Mouse (Mus musculus): ENCODE measurements around the gene Crebbp. TPM values are rescaled to one million over a fixed set of nuclear protein-coding genes. Genes with fewer than 3 reads are reported as not detected.
"Not testable (repeated sequence)": the region's sequence is repeated elsewhere in the genome, so short reads cannot be mapped to it uniquely, and the experiment has no call there.

Gene Crebbp
- polyA plus RNA-seq, 1 experiment from 2014 or later, result 35.3 TPM

DNA sequence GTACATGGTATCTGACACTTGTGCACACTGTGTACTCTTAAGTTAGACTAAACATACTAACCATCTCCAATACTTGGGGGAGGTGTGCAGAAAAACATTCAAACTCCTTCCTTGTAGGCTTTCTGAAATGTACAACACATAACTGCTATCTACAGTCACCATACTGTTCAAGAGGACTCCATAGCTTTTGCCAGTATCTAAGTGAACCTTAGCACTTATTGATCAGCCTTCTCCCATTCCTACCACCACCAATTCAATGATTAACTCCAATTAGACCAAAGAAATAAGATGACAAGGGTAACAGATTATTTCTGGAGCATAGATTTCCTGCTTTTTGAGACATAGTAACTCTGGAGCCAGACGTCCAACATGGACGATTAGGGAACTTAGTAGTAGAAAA, 113.4 kb downstream of the Crebbp start:
- WGBS, result 91% methylated on average over 2 of the region's 2 CpGs

GRCm38 (mm10) chr16:4097521-4097920, 116.3 kb downstream of the Crebbp start:
- Histone ChIP-seq H3K9ac (ENCODE audit: low read length) (no peak overlapping the region), H3K4me1 (ENCODE audit: control insufficient read depth, insufficient read depth, low read length) (no peaks in the 10 kb centered on the region), H3K36me3 (ENCODE audit: control insufficient read depth, insufficient read depth, low read length) (peaks cover 76% of the 10 kb centered on the region), H3K27ac (ENCODE audit: low read depth, low read length) (no peak overlapping the region), H3K4me3 (ENCODE audit: low read depth, low read length) (no peak overlapping the region), H3K9me3 (replicated peaks; ENCODE audit: control insufficient read depth, low read length) (no peaks in the 10 kb centered on the region), H3K4me2 (ENCODE audit: low read length) (no peak overlapping the region), H3K27me3 (replicated peaks; ENCODE audit: control insufficient read depth, insufficient read depth, low read length) (no peaks in the 10 kb centered on the region)
- no peak for DNase-seq (ENCODE audit: low spot score)
- 93% methylated on average over 1 of the region's 1 CpGs for WGBS
- ATAC-seq, result no peak

More for the DNA sequence above, 113.4 kb downstream of the Crebbp start:
- Histone ChIP-seq H3K36me3 (ENCODE audit: control insufficient read depth, insufficient read depth, low read length) (peaks cover 61% of the 10 kb centered on the region), H3K27ac (ENCODE audit: low read depth, low read length) (no peak overlapping the region), H3K9me3 (replicated peaks; ENCODE audit: control insufficient read depth, low read length) (no peaks in the 10 kb centered on the region), H3K4me3 (ENCODE audit: low read depth, low read length) (no peak overlapping the region), H3K27me3 (replicated peaks; ENCODE audit: control insufficient read depth, insufficient read depth, low read length) (no peaks in the 10 kb centered on the region), H3K4me1 (ENCODE audit: control insufficient read depth, insufficient read depth, low read length) (no peaks in the 10 kb centered on the region), H3K4me2 (ENCODE audit: low read length) (no peak overlapping the region), H3K9ac (ENCODE audit: low read length) (no peak overlapping the region)
- no peak for DNase-seq (ENCODE audit: low spot score)
- ATAC-seq, result no peak

GRCm38 (mm10) chr16:4096898-4097297, 116.9 kb downstream of the Crebbp start:
- Histone ChIP-seq H3K36me3 (ENCODE audit: control insufficient read depth, insufficient read depth, low read length) (peaks cover 82% of the 10 kb centered on the region), H3K4me2 (ENCODE audit: low read length) (no peak overlapping the region), H3K4me3 (ENCODE audit: low read depth, low read length) (no peak overlapping the region), H3K27me3 (replicated peaks; ENCODE audit: control insufficient read depth, insufficient read depth, low read length) (no peaks in the 10 kb centered on the region), H3K9me3 (replicated peaks; ENCODE audit: control insufficient read depth, low read length) (no peaks in the 10 kb centered on the region), H3K27ac (ENCODE audit: low read depth, low read length) (no peak overlapping the region), H3K4me1 (ENCODE audit: control insufficient read depth, insufficient read depth, low read length) (no peaks in the 10 kb centered on the region), H3K9ac (ENCODE audit: low read length) (no peak overlapping the region)
- DNase-seq (ENCODE audit: low spot score) (no peak), ATAC-seq (no peak)

GRCm38 (mm10) chr16:4096141-4096540, 117.7 kb downstream of the Crebbp start:
- DNase-seq (ENCODE audit: low spot score) (no peak), ATAC-seq (no peak)
- H3K36me3 ChIP-seq (ENCODE audit: control insufficient read depth, insufficient read depth, low read length), result peaks cover 86% of the 10 kb centered on the region
- WGBS, result 99% methylated on average over 3 of the region's 3 CpGs
- no peak overlapping the region for H3K27ac ChIP-seq (ENCODE audit: low read depth, low read length)
- H3K27me3 ChIP-seq (replicated peaks; ENCODE audit: control insufficient read depth, insufficient read depth, low read length), result no peaks in the 10 kb centered on the region
- no peaks in the 10 kb centered on the region for H3K4me1 ChIP-seq (ENCODE audit: control insufficient read depth, insufficient read depth, low read length)
- H3K4me2 ChIP-seq (ENCODE audit: low read length), result no peak overlapping the region
- no peaks in the 10 kb centered on the region for H3K9me3 ChIP-seq (replicated peaks; ENCODE audit: control insufficient read depth, low read length)
- no peak overlapping the region for H3K4me3 ChIP-seq (ENCODE audit: low read depth, low read length)
- no peak overlapping the region for H3K9ac ChIP-seq (ENCODE audit: low read length)

- Histone ChIP-seq H3K36me3 (ENCODE audit: control insufficient read depth, insufficient read depth, low read length) (peaks cover 94% of the 10 kb centered on the region), H3K4me3 (ENCODE audit: low read depth, low read length) (no peak overlapping the region), H3K4me1 (ENCODE audit: control insufficient read depth, insufficient read depth, low read length) (no peaks in the 10 kb centered on the region), H3K27ac (ENCODE audit: low read depth, low read length) (no peak overlapping the region), H3K27me3 (replicated peaks; ENCODE audit: control insufficient read depth, insufficient read depth, low read length) (no peaks in the 10 kb centered on the region), H3K9me3 (replicated peaks; ENCODE audit: control insufficient read depth, low read length) (no peaks in the 10 kb centered on the region), H3K9ac (ENCODE audit: low read length) (no peak overlapping the region), H3K4me2 (ENCODE audit: low read length) (no peak overlapping the region)
- DNase-seq (ENCODE audit: low spot score), result no peak
- no peak for ATAC-seq
- WGBS, result 94% methylated on average over 8 of the region's 8 CpGs
Measured at GRCm38 (mm10) chr16:4087214-4087913, 126.4 kb downstream of the Crebbp start.

- ATAC-seq (no peak), DNase-seq (ENCODE audit: low spot score) (no peak)
- H3K4me2 ChIP-seq (ENCODE audit: low read length), result no peak overlapping the region
- 98% methylated on average over 9 of the region's 9 CpGs for WGBS
- H3K27me3 ChIP-seq (replicated peaks; ENCODE audit: control insufficient read depth, insufficient read depth, low read length), result no peaks in the 10 kb centered on the region
- peaks cover 89% of the 10 kb centered on the region for H3K36me3 ChIP-seq (ENCODE audit: control insufficient read depth, insufficient read depth, low read length)
- H3K4me1 ChIP-seq (ENCODE audit: control insufficient read depth, insufficient read depth, low read length), result no peaks in the 10 kb centered on the region
- H3K9ac ChIP-seq (ENCODE audit: low read length), result no peak overlapping the region
- no peak overlapping the region for H3K4me3 ChIP-seq (ENCODE audit: low read depth, low read length)
- H3K27ac ChIP-seq (ENCODE audit: low read depth, low read length), result no peak overlapping the region
- no peaks in the 10 kb centered on the region for H3K9me3 ChIP-seq (replicated peaks; ENCODE audit: control insufficient read depth, low read length)
Measured at GRCm38 (mm10) chr16:4085851-4086387, 127.9 kb downstream of the Crebbp start.

GRCm38 (mm10) chr16:4085051-4085450, 128.7 kb downstream of the Crebbp start:
- DNase-seq (ENCODE audit: low spot score) (no peak), ATAC-seq (no peak)
- Histone ChIP-seq H3K27me3 (replicated peaks; ENCODE audit: control insufficient read depth, insufficient read depth, low read length) (no peaks in the 10 kb centered on the region), H3K4me1 (ENCODE audit: control insufficient read depth, insufficient read depth, low read length) (no peaks in the 10 kb centered on the region), H3K4me2 (ENCODE audit: low read length) (no peak overlapping the region), H3K27ac (ENCODE audit: low read depth, low read length) (no peak overlapping the region), H3K36me3 (ENCODE audit: control insufficient read depth, insufficient read depth, low read length) (peaks cover 80% of the 10 kb centered on the region), H3K4me3 (ENCODE audit: low read depth, low read length) (no peak overlapping the region), H3K9me3 (replicated peaks; ENCODE audit: control insufficient read depth, low read length) (no peaks in the 10 kb centered on the region), H3K9ac (ENCODE audit: low read length) (no peak overlapping the region)
- 97% methylated on average over 7 of the region's 7 CpGs for WGBS

DNA sequence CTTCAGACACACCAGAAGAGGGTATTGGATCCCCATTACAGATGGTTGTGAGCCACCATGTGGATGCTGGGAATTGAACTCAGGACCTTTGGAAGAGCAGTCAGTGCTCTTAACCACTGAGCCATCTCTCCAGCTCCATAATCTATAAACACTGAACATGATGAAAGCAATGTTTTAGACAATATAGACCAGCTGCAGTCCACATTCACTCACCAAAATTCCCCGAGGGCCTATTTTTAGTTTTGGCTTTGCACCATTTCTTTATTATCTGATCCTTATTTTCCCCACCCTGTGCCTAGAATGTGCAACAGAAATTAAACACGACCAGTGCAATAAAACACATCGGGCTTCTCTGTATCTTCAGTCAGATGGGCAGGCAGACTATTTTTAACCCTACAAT, 133.4 kb downstream of the Crebbp start:
- DNase-seq (ENCODE audit: low spot score); H3K4me1 ChIP-seq (ENCODE audit: control insufficient read depth, insufficient read depth, low read length); H3K9ac ChIP-seq (ENCODE audit: low read length); H3K4me3 ChIP-seq (ENCODE audit: low read depth, low read length); H3K27me3 ChIP-seq (replicated peaks; ENCODE audit: control insufficient read depth, insufficient read depth, low read length); H3K9me3 ChIP-seq (replicated peaks; ENCODE audit: control insufficient read depth, low read length); ATAC-seq; H3K27ac ChIP-seq (ENCODE audit: low read depth, low read length); H3K4me2 ChIP-seq (ENCODE audit: low read length): not testable (repeated sequence)
- 86% methylated on average over 3 of the region's 3 CpGs for WGBS
- H3K36me3 ChIP-seq (ENCODE audit: control insufficient read depth, insufficient read depth, low read length), result peaks cover 34% of the 10 kb centered on the region

- Histone ChIP-seq H3K9ac (ENCODE audit: low read length) (no peak overlapping the region), H3K27ac (ENCODE audit: low read depth, low read length) (no peak overlapping the region), H3K4me2 (ENCODE audit: low read length) (no peak overlapping the region), H3K4me3 (ENCODE audit: low read depth, low read length) (no peak overlapping the region), H3K27me3 (replicated peaks; ENCODE audit: control insufficient read depth, insufficient read depth, low read length) (no peaks in the 10 kb centered on the region), H3K4me1 (ENCODE audit: control insufficient read depth, insufficient read depth, low read length) (peaks cover 5% of the 10 kb centered on the region), H3K36me3 (ENCODE audit: control insufficient read depth, insufficient read depth, low read length) (peaks cover 27% of the 10 kb centered on the region), H3K9me3 (replicated peaks; ENCODE audit: control insufficient read depth, low read length) (no peaks in the 10 kb centered on the region)
- ATAC-seq (no peak), DNase-seq (ENCODE audit: low spot score) (no peak)
- 77% methylated on average over 1 of the region's 1 CpGs for WGBS
Measured at GRCm38 (mm10) chr16:4079656-4080055, 134.1 kb downstream of the Crebbp start.
